Mouse (Mus musculus) monocyte, adult 5-6 weeks (primary cell): ENCODE measurements around the gene Hs3st3a1. TPM values are rescaled to one million over a fixed set of nuclear protein-coding genes. Genes with fewer than 3 reads are reported as not detected.

ENCODE experiments used
- ATAC-seq: fragments of 153-309, 156-312 bp; replicated peaks from 2 replicates; pipeline ENCODE4 v1.8.0; 2017; ENCODE audit warnings: mild to moderate bottlenecking; ENCODE audit not compliant: low TSS enrichment, insufficient number of reproducible peaks, severe bottlenecking, poor library complexity, low FRiP score
- total RNA-seq: library from RNA; stranded (forward); fragments of 200-1000, 200-491, 200-594 nt; gene quantifications from 3 replicates; pipeline ENCODE4 v1.2.3, GENCODE M21; 2017

Hs3st3a1 gene
- total RNA-seq, 1 experiment from 2014 or later: not detected

DNA sequence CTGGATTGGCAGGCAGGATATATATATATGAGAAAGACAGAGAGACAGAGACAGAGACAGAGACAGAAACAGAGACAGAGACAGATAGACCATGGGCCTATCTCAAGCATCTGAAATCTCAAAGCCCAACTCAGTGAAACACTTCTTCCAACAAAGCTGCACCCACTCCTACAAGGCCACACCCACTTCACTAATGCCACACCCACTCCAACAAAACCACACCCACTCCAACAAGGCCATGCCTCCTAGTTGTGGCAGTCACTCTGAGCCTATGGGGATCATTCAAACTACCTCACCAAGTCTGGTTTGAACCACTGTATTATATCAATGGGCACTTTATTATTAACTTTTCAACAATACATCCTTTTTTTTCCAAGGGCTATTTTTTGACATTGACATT is 35.6 kb downstream of the Hs3st3a1 start:
- ATAC-seq: no peak

DNA sequence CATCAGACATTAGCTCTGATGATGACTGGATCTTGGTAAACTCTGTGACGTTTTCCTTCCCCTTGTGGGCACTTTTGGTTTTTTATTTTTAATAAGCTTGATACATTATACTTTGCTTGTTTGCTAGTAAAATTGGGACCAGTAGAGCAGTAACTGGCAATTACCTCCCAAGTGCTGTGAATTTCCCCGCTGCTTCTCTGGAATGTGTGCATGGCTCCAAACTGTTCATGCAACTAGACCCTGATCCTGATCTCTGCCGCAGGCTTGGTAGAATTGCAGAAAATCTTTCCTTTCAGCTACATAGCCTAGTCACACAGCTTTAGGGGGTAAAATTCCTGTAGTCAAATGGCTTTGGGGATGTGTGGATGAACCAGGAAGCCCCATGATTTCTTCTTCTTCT is 38.5 kb downstream of the Hs3st3a1 start:
- no peak for ATAC-seq

DNA sequence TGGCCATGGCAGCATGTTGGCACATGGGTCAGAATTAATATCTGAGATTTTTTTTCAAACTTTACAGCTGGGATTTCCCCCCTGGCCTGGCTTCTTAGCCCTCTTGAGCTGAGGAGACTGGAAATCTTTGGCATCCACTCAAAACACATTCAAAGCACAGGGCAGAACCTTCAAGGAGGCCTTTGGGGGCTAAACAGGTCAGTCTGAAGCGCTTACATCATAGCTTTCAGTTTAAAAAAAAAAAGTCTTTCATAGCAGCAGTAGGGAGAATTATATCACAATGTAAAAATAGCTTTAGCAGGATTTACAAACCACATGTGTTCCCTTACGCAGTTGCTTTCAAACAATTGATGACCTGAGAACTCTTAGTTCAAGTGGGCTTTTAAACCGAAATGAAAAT is 46.3 kb downstream of the Hs3st3a1 start:
- no peak for ATAC-seq

DNA sequence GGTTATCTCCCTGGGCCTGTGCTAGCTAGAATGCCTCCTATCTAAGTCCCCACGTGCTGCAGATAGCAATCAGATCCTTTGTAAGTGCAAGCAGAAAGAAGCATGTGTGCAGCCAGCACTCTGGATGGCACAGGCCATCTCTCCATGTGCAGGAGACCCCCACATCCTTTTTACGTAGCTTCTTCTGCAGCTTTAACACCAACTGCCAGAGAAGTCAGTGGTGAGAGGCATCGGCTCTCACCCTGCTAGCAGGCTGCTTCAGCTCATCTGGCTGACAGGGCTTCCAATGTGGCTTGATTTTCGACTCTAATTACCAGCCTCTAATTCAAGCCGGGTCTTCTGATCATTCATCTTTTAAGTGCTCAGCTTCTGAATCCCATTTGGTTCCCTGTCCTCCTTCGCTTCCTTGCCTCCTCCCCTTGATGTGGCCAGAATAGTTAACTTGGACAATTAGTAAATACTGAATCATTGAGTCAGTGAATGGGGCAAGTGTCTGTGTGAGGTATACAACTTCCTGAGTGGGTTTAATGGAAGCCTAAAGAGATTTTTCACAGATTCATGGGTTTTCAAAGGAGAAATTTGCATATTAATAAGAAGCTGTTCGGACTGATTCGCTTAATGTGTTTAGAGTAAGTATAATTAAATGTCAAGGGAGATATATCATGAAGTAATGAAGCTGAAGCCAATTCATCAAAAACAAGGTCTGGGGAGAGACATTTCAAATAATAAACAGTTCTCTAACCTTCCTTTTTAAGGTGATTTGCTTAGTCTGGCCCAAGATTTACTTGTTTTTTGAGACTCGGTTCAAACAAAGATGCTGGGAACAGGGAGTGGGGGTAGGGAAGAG is 54.7 kb downstream of the Hs3st3a1 start:
- ATAC-seq: no peak

DNA sequence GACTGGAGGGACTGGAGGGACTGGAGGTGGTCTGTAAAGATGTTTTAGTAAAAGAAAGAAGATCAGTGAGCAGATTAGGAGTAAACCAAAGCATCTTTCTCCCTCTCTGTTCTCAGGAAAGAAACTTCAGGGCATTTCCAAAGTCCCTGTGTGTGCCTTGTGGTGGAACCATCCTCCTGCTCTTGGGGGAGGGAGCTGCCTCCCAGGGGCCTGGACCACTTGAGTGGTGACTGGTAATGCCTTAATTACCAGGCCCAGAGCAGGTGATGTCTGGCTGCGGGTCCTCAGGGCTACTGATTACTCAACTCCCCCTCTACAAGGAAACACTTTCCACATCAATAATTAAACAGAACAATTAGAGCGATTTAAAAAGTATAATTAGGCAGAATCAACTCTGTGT is 59.3 kb downstream of the Hs3st3a1 start:
- no peak for ATAC-seq

DNA sequence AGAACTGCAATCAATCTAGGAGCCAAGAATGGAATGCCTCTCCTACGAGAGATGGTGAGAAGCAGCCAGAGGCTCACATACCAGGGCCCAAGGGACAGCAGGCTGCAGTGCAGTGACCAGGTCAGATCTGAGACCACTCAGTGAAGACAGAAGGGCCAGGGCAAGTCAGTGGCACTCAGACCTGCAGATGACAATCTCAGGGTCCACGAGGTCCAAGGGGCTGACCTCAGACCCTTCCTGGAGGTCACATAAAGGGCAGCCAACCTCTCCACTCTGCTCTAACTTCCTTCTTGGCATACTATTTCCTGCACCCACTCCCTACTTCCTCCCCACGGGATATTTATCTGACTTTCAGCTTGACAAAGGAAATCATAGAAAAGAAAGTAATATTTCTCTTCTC is 60.8 kb downstream of the Hs3st3a1 start:
- 0 out of 2 replicates have a peak, but pooled peaks have one; percentile 37 for ATAC-seq

DNA sequence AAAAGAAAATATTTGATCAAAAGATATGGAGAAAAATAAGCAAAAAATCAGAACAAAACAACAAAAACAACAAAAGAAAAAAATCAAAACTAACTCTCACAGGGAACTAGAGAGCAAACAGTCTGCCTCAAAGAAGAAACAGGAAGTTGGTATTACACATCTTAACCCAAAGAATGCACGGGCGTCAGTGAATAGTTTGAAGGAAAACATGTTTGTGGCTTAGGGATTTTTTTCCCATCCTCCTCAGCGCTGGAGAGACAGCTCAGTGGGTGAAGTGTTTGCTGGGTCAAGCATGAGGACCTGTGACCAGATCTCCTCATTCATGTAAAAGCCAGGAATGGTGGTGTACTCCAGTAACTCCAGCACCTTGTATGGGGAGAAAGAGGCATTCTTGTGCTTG is 61.5 kb downstream of the Hs3st3a1 start:
- no peak; the same call in 1 of the 2 replicates for ATAC-seq

DNA sequence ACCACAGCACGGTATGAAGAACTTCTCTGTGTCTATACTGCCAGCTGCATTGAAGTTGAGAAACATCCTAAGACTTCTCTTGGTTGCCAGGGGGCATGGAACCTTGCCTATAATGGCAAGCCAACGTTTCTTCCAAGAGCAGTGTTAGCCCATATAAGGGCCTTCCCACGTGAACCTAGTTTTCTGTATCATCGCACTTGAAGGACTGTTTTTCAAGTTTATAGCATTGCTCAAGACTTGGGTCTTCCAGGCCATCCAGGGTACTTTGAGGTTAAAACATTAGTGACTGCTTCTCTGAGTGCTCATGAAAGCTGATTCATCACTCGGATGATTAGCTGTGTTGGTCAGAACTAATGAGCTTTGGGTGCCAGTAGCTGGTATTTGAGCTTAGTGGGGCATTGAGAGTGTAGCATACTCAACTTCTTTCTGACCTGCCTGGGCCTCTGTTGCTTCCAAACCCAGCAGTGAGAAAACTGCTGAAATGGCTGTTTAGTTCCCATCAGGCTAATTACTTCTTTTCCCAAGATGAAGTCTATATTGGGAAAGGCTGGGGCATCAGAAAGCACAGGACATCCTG is 65.5 kb downstream of the Hs3st3a1 start:
- ATAC-seq: no peak

DNA sequence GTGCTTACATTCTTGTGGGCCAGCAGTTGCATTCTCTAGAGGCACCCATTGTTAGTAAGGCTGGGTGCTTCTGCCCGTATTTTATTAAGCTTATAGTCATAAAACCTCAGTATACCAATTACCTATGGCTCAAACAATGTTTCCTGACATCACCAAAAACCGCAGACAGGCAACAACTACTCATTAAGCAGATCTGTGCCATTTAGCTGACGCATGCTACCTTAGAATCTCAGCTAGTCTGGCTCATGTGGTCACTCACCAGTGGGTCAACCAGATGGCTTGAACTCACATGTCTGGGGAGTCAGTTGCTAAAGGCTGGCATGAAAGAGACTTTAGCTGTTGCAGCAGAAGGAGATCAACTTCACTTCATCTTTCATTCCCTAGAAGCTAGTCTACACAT is 67.9 kb downstream of the Hs3st3a1 start:
- no peak for ATAC-seq

DNA sequence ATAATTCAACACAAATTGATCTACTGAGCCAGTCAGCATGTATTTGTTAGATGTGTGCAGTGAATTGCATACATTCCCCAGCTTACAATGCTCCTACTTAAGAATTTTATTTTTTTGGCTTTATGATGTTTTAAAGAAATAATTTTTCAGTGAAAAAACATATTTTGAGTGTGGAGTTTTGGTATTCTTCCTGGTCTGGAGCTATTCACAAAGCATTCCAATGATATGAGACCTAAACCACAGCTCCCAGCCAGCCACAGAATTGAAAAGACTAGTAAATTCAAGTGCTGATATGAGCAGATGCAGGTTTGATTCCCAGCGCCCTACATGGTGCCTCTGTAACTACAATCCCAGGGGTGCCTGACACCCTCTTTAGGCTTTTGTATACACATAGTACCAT is 70.8 kb downstream of the Hs3st3a1 start:
- no peak for ATAC-seq

DNA sequence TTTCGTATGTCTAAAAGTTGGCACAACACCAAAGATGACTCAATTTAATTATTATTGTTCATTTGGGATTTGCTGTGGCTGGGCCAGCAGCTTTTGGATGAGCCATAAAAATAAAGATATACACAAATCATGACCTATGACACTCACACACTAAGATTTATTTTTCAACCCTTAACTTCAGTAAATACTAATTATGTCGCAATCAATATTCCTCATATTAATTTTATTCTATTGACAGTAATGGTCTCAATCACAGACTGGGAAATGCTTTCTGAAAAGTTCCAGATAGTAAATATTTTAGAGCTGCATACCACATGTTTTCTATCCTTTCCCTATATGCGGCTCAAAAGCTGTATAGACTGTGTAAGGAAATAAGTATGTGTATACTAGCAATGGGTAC is 71.9 kb downstream of the Hs3st3a1 start:
- ATAC-seq: no peak

DNA sequence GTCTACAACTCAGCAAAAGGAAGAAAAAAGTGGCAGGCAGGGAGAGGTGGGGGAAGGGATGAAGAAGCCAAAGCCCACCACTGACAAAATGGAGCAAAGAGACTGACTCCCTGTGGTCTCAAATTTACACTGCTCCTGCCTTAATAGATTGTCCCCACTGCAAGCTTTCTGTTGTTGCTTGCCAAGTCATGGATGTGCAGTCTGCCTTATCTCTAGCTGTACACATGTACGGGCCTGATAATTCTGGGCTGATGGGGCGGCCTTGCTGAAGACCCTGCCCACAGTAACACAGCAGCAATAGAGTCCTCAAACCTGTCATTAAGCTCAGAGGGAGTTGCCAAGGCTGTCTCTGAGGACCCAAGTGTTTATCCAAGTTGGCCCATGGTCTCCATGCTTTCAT is 74.0 kb downstream of the Hs3st3a1 start:
- ATAC-seq: no peak

DNA sequence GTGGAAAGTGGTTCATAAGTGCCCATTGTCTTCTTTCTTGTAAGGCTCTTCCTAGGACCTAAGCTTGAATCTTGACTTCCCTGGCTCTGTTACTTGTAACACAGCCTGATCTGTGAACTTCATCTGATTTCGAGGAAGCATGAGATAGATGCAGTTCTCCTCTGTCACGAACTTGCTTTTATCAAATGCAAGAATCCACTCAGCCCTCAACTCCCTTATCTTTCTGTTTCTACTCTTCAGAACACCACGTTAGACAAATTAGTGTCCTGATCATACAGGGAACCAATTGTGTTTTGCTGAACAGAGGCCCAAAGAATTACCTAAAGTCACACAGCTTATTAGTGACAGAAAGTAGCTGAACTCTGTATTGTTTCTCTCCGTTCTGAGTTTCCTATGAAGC is 77.2 kb downstream of the Hs3st3a1 start:
- no peak for ATAC-seq

DNA sequence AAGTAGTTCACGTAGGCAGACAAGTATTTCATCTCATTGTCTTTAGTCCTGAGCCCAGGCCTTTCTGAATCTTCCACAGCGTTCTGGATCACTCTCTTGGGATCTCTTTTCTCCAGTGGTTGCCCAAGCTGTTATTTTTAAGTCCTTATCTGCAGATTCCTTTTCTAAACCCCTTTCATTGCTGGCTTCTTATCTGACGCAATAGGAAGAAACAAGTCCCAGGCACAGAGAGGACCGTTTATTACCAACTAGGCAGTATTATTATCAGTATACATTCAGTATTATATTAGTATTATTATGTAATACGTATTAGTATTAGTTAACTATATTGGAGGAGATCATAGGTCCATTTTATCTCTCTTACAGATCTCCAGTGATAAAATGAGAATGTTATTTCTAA is 78.3 kb downstream of the Hs3st3a1 start:
- no peak for ATAC-seq

DNA sequence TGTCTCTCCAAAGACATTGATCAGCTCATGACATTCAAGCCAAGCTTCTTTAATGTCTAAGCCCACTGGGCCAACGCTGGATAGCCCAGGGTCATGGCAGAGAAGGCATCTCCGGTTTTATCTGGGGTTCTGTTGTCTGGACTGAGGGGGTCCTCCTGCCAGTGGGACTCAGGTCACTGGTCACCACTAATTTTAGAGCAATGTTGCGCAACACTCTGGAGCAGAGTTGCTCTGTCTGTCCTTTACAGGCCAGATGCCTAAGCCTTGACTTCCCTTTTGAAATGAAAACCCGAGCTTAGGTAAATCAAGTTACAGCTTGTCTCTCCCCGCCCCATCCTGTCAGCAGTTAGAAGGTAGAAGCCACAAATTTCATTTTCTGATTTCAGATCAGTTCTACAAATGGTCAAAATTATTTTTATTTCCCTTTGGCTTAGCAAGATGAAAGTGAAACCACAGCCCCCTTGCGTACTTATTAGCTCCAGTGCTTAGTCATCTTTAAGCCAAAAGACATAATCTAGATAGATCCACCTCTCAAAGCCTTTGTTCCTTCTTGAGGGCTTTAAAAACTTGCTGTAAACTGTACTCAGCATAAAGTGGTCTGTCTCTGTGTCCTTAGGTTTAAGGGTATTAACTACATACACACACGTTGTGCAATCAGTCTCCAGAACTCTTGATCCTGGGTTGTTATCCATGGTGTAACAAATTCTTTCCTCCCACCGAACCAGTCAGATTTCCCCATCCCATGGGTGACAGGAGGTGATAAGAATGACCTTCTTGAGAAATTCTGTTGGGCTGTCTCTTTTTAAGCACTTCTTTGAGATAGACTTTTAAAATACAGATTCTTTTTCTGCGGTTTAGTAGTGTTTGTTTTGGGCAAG is 81.8 kb downstream of the Hs3st3a1 start:
- ATAC-seq: no peak

DNA sequence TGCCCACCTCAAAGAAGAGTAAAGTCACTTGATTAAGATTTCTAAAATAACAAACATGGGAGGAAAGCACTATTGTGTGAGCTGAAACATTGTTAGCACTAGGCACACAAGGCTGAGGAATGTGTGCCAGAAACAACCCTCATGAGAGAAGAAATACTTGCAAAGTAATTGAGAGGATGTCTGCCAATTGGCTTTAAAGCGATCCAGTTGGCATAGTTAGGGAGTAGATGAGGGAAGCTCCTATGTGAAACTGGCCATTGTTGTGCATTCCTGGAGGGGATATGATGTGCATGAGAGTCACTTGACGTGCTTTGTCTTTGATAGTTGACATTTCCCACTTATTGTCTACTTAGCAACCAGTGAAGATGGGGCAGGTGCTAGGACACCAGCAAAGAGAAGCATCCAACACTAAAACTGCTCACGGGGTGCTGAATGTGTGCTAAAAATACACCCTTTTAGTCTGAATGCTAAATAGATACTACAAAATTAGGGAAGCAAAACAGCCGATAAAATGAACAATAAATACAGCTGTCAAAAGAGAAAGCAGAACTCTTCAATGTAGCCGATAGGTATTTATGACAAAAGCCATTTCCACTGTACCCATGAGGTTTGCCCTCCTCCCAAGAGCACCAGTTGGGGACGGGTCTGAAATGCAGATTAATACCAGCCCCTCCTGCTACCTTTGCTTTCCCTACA is 83.2 kb downstream of the Hs3st3a1 start:
- no peak for ATAC-seq

DNA sequence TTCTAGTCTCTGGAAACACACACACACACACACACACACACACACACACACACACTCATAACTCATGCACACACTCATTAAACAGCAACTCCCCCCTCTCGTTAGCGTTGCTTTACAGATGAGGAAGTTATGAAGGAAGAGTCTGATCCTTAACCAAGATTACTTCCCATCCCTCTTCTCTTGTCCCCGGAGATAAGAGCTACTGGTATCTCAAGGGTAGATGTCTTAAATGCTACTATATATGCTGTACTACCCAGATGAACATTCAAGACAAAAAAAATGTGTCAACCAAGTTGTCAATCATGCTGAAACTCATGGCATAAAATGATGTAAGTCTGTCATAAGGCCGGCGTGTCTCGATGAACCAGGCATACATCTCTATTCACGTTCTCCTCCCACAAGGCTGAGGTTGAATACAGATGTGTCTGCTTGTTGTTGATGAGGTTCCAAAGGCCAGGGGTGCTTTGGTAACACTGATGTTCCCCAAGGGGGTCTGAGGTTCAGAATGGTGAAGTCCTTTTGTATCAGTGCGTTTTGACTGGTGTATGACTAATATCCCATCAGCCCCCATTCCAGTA is 89.0 kb downstream of the Hs3st3a1 start:
- ATAC-seq: no peak

DNA sequence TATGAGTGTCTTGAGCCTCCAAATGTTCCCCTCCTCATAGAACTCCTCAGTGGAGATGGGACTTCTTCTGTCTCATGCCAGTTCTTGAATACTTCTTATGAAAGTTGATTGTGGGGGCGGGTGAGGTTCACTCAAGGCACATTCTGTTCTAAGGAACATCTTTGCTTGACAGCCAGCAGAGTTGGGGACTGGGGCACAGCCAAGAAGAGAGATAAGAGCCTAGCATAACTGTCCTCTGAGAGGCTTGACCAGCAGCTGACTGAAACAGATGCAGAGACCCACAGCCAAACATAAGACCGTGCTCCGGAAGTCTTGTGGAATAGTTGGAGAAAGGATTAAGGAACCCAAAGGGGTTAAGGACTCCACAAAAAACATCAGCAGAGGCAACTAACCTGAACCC is 102.1 kb downstream of the Hs3st3a1 start:
- ATAC-seq: no peak

DNA sequence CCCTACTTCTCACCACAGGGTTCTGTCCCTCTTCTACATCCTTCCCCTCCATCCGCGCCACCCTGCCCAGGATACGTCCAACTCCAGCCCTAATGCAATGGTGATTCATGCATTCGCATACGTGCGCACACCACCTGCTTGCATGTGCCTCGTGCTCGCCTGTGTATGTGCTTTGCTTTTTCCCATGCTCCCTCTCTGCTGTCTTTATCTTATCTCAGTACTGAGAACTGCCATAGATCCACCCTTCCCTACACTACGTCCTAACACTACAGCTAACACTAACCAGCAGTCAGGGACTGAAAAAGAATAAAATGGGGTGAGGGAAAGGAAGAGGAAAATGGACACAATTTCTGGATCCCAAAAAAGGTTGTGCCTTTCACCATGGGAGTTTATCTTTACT is 106.7 kb downstream of the Hs3st3a1 start:
- ATAC-seq: no peak
